Mouse (Mus musculus): ENCODE data around the gene Trim7.
"Not testable (repeated sequence)": the region's sequence is repeated elsewhere in the genome, so short reads cannot be mapped to it uniquely, and the experiment has no call there.

Trim7 gene

DNA sequence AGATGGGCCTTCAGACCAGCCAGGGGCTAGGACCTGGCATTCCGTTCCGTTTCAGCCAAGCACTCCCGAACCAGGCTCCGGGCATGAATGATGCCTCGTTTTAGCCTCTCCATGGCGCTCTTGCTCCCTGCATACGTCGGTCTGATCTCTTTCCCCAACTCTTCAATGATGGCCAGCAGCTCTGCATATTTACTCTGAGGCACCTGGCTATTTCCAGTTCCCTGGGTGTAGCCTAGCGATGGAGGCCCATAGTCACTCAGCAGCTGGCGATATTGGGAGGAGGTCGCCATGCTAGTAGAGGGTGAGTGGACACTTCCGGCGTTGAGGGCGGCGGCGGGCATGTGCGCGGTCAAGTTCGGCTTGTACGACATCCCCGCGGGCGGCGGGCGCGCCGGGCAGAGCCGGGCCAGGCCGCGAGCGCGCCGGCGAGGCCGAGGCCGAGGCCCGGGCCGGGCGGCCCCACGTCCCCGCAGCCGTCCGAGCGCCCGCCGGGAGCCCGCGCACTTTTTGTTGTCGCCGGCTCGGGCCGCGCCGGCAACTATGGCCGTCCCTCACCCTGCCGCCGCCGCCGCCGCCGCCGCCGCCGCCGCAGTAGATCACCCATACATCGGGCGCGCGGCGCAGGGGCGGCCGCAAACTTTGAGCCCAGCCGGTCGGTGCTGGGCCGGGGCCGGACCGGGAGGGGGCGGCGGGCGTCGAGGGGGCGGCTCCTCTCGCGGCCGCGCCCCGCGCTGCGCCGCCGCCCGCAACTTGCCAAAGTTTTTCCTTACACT lies at the start of gene Trim7, which contains the start of gene Gm12184:
Gene Trim7, plus strand, starts transcription at position 162 of the 773 bp plus-strand sequence.
Gene Gm12184, minus strand, starts transcription at position 677 of the 773 bp plus-strand sequence.
- H3K27me3 ChIP-seq (ENCODE audit: insufficient read depth, low read length); H3K36me3 ChIP-seq (ENCODE audit: insufficient read depth, low read length); H3K9me3 ChIP-seq (ENCODE audit: low read length): not testable (repeated sequence)
- Histone ChIP-seq H3K4me1 (replicated peaks; ENCODE audit: low read depth, low read length) (peaks cover 53% of the 10 kb centered on the region), H3K4me3 (replicated peaks; ENCODE audit: low read length) (peak within 1 kb of the TSS; percentile 73)

- peaks cover 33% of the 10 kb centered on the region for H3K4me1 ChIP-seq (replicated peaks; ENCODE audit: low read depth, low read length)
- no peaks in the 10 kb centered on the region for H3K9me3 ChIP-seq (ENCODE audit: low read length)
- no peaks in the 10 kb centered on the region for H3K36me3 ChIP-seq (ENCODE audit: insufficient read depth, low read length)
- H3K27me3 ChIP-seq (ENCODE audit: insufficient read depth, low read length), result no peaks in the 10 kb centered on the region
- no peak overlapping the region for H3K4me3 ChIP-seq (replicated peaks; ENCODE audit: low read length)
- TF ChIP-seq CTCF (conservative IDR thresholded peaks at IDR 0.05; ENCODE audit: low read length), result peak; percentile 69
- no peak for TF ChIP-seq NANOG (IDR thresholded peaks at IDR 0.05; ENCODE audit: borderline replicate concordance, low read length)
These were observed 49.3 kb upstream of the Trim7 start for GRCm38 (mm10) chr11:48776664-48777063.

DNA sequence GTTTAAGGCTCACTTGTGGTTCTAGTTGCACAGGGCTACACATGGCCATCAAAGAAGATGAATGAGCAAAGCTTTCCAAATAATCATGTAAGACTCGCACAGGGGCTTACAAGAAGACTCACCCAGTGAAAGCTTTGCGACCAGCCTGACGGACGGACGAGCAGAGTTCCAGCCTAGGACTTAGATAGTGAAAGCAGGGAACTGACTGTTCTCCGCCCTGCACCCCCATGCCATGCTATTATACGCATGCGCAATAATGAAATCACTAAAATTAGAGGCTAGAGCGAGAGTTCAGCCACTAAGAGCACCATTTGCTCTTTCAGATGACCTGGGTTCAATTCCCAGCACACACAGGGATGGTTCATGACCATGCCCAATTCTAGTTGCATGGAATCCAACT lies 48.6 kb upstream of the Trim7 start:
- no peak overlapping the region for H3K4me3 ChIP-seq (replicated peaks; ENCODE audit: low read length)
- no peaks in the 10 kb centered on the region for H3K9me3 ChIP-seq (ENCODE audit: low read length)
- no peaks in the 10 kb centered on the region for H3K27me3 ChIP-seq (ENCODE audit: insufficient read depth, low read length)
- H3K36me3 ChIP-seq (ENCODE audit: insufficient read depth, low read length), result no peaks in the 10 kb centered on the region
- TF ChIP-seq NANOG (IDR thresholded peaks at IDR 0.05; ENCODE audit: borderline replicate concordance, low read length) (no peak), POU5F1 (IDR thresholded peaks at IDR 0.05; ENCODE audit: borderline replicate concordance, low read length) (no peak), CTCF (conservative IDR thresholded peaks at IDR 0.05; ENCODE audit: low read length) (no peak)
- H3K4me1 ChIP-seq (replicated peaks; ENCODE audit: low read depth, low read length), result peaks cover 33% of the 10 kb centered on the region

GRCm38 (mm10) chr11:48779450-48779849 lies 46.5 kb upstream of the Trim7 start:
- no peaks in the 10 kb centered on the region for H3K27me3 ChIP-seq (ENCODE audit: insufficient read depth, low read length)
- peak overlapping the region; percentile 73 for H3K4me3 ChIP-seq (replicated peaks; ENCODE audit: low read length)
- TF ChIP-seq NANOG (IDR thresholded peaks at IDR 0.05; ENCODE audit: borderline replicate concordance, low read length), result no peak
- peak; percentile 81 for TF ChIP-seq CTCF (conservative IDR thresholded peaks at IDR 0.05; ENCODE audit: low read length)
- peaks cover 42% of the 10 kb centered on the region for H3K4me1 ChIP-seq (replicated peaks; ENCODE audit: low read depth, low read length)
- no peaks in the 10 kb centered on the region for H3K9me3 ChIP-seq (ENCODE audit: low read length)
- no peaks in the 10 kb centered on the region for H3K36me3 ChIP-seq (ENCODE audit: insufficient read depth, low read length)

- H3K9me3 ChIP-seq (ENCODE audit: low read length), result peaks cover 7% of the 10 kb centered on the region; the same call in 1 of the 2 replicates
- no peak overlapping the region for H3K4me3 ChIP-seq (replicated peaks; ENCODE audit: low read length)
- TF ChIP-seq POU5F1 (IDR thresholded peaks at IDR 0.05; ENCODE audit: borderline replicate concordance, low read length) (no peak), NANOG (IDR thresholded peaks at IDR 0.05; ENCODE audit: borderline replicate concordance, low read length) (no peak), CTCF (conservative IDR thresholded peaks at IDR 0.05; ENCODE audit: low read length) (peak; percentile 59)
These were observed 43.7 kb upstream of the Trim7 start for GRCm38 (mm10) chr11:48782243-48782642.

GRCm38 (mm10) chr11:48787455-48788211 lies 38.3 kb upstream of the Trim7 start:
- TF ChIP-seq CTCF (conservative IDR thresholded peaks at IDR 0.05; ENCODE audit: low read length) (no peak), NANOG (IDR thresholded peaks at IDR 0.05; ENCODE audit: borderline replicate concordance, low read length) (no peak), POU5F1 (IDR thresholded peaks at IDR 0.05; ENCODE audit: borderline replicate concordance, low read length) (no peak)
- Histone ChIP-seq H3K27me3 (ENCODE audit: insufficient read depth, low read length) (no peaks in the 10 kb centered on the region), H3K36me3 (ENCODE audit: insufficient read depth, low read length) (peaks cover 3% of the 10 kb centered on the region; the same call in 1 of the 2 replicates), H3K4me1 (replicated peaks; ENCODE audit: low read depth, low read length) (peaks cover 52% of the 10 kb centered on the region), H3K4me3 (replicated peaks; ENCODE audit: low read length) (peak overlapping the region; percentile 69), H3K9me3 (ENCODE audit: low read length) (peaks cover 7% of the 10 kb centered on the region; the same call in 1 of the 2 replicates)

More at GRCm38 (mm10) chr11:48782243-48782642, 43.7 kb upstream of the Trim7 start:
- Histone ChIP-seq H3K27me3 (ENCODE audit: insufficient read depth, low read length) (no peaks in the 10 kb centered on the region), H3K36me3 (ENCODE audit: insufficient read depth, low read length) (no peaks in the 10 kb centered on the region), H3K4me1 (replicated peaks; ENCODE audit: low read depth, low read length) (peaks cover 31% of the 10 kb centered on the region)

DNA sequence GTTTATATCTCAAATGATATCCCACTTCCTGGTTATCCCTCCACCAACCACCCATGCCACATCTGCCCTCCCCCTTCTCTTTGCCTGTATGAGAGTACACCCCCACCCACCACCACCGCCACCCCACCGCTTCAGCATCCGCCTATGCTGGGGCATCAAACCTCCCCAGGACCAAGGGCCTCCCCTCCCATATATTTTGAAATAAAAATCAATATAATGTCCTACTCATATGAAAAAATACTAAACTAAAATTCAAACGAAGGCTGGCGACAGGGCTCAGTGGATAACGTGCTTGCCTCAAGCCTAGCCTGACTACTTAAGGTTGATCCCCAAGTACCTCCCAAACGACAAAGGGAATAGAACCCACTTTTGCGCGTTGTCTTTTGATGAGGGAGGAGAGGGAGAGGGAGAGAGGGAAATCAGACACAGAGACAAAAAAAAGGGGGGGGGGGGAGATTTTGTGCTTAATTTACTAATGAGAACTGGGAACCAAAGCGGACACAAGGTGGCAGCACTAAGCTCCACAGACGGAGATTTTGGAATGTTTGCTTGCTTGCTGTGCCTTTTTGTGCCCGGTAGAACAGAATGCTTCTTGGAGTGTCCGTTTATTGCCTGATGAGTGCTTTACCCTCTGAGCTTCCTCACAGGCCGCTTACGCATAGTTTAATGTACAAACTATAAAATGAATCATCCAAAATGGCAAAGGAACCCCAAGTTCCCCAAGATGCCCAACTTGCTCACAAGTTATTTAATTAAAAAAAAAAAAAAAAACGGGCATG lies 37.4 kb upstream of the Trim7 start:
- H3K4me1 ChIP-seq (replicated peaks; ENCODE audit: low read depth, low read length), result peaks cover 45% of the 10 kb centered on the region
- no peak for TF ChIP-seq POU5F1 (IDR thresholded peaks at IDR 0.05; ENCODE audit: borderline replicate concordance, low read length)
- peak; percentile 53 for TF ChIP-seq CTCF (conservative IDR thresholded peaks at IDR 0.05; ENCODE audit: low read length)
- peaks cover 7% of the 10 kb centered on the region; the same call in 1 of the 2 replicates for H3K9me3 ChIP-seq (ENCODE audit: low read length)
- H3K36me3 ChIP-seq (ENCODE audit: insufficient read depth, low read length), result peaks cover 12% of the 10 kb centered on the region
- H3K4me3 ChIP-seq (replicated peaks; ENCODE audit: low read length), result peak overlapping the region; percentile 69
- H3K27me3 ChIP-seq (ENCODE audit: insufficient read depth, low read length), result no peaks in the 10 kb centered on the region

- Histone ChIP-seq H3K9me3 (ENCODE audit: low read length) (peaks cover 7% of the 10 kb centered on the region; the same call in 1 of the 2 replicates), H3K4me1 (replicated peaks; ENCODE audit: low read depth, low read length) (peaks cover 44% of the 10 kb centered on the region), H3K36me3 (ENCODE audit: insufficient read depth, low read length) (peaks cover 17% of the 10 kb centered on the region), H3K27me3 (ENCODE audit: insufficient read depth, low read length) (no peaks in the 10 kb centered on the region), H3K4me3 (replicated peaks; ENCODE audit: low read length) (no peak overlapping the region)
- TF ChIP-seq CTCF (conservative IDR thresholded peaks at IDR 0.05; ENCODE audit: low read length) (no peak), POU5F1 (IDR thresholded peaks at IDR 0.05; ENCODE audit: borderline replicate concordance, low read length) (no peak), NANOG (IDR thresholded peaks at IDR 0.05; ENCODE audit: borderline replicate concordance, low read length) (no peak)
These were observed 36.7 kb upstream of the Trim7 start for GRCm38 (mm10) chr11:48789215-48789614.
